Mouse (Mus musculus): ENCODE results near the gene Gm49388.
A peak's percentile ranks its signal among the peaks of the same experiment; 100 is the strongest.

DNA sequence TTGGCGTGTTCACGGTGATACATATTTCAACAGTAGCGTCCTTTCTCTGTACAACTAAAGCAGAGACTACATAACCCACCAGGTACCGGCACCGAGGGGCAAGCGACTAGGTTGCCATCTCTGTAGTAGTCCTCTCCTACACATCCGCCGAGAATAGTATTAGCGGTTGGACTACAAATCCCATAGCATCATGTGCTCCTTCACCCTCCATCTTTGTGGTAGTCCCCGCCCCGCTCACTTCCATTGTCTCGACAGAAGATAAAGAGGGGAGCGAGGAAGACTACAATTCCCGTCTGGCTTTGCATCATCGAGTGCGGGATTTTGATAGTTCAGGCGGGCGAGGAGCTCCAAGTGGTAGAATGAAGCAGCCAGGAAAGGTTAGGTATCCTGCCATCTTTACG is 40.2 kb upstream of the Gm49388 start:
- TF ChIP-seq TAL1 (IDR thresholded peaks at IDR 0.05; ENCODE audit: low read length), result no peak
- 0 out of 2 replicates have a peak, but pooled peaks have one; percentile 7 for TF ChIP-seq GATA1 (IDR thresholded peaks at IDR 0.05; ENCODE audit: low read length)

All from erythroblast, embryonic 14.5 days (primary cell).